Mouse (Mus musculus) stomach, postnatal 0 days (tissue): ENCODE results near the gene Naa10.

Source experiments
- CTCF ChIP-seq: IDR thresholded peaks from 2 replicates; pipeline ENCODE4 v1.5.1; 2016; ENCODE audit warnings: antibody characterized with exemption, low read depth, mild to moderate bottlenecking, moderate library complexity
- EP300 ChIP-seq: optimal IDR thresholded peaks from 2 replicates; pipeline ENCODE3; 2016; ENCODE audit warnings: antibody characterized with exemption

DNA sequence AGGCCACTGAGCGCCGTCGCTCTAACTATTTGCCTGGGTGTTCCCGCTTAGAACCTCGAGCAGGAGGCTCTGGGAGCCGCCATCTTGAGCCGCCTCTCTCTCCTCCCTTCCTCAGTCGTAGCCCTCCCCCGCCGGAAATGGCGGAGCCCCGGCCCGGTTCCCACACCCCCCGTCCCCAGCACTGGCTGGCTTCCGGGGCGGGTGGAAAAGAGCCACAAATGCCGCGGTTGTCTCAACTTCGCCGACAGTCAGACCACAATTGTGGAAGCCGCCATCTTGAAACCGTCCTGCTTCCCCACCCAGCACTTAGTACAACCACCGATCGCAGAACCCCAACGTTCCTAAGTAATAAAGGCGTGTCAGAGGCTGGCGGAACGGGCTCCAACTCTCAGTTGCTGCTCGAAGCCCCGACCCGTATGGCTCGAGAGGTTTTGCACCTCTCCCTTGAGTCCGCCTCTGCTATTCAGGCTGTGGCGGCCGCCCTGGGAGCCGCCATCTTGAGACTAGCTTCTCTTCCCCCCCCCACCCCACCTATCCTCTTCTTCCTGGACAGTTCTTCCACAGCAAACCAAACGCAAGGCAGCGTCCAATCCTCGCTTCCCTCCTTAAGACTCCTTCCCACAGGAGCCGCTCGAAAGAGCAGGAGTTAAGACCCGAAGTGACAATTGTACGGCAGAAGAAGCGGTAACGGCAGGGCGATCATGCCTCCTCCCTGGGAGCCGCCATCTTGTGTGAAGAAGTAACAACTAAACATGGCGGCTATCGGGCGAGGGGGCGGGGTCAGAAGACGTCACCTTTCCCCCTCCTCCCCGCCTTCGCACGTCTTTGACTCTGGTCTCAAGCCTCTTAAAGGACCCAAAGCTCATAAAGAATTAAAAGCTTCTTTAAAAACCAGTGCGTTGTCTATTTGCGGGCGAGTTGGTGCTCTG is 44.8 kb upstream of the Naa10 start, which contains the start of gene Hcfc1:
- TF ChIP-seq EP300 (no peak), CTCF (no peak)
